In the genomic region with DNA sequence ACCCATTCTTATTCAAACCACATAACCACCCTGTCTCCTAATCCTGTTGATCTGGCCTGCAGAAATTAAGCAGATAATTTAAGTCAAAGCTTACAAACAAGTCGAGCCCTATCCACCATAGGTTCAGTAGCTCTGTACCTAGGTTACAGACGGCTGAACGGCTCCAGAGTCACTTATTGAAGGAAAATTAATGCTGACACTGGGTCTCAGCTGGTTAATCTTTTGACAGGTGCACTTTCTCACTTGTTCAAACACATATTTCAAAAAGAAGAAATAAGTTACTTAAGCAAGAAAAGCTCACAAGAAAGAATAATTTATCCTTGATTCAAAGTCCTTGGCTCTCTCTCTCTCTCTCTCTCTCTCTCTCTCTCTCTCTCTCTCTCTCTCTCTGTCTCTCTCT, we compare ENCODE assay signal across 22 mouse cellular contexts.
A peak's percentile ranks its signal among the peaks of the same experiment; 100 is the strongest.
DNase-seq lines count a peak whose midpoint lies in the region; ATAC-seq and TF ChIP-seq lines count a peak whose summit lies in the region.
"Had no signal": no experiment of that assay in that cellular context is flagged by ENCODE, and none has a peak within 500 bp of the region (broad histone marks: within the 10 kb centered on the region; RNA-seq: fewer than 3 reads in every experiment).

No protein-coding gene starts in this region.

- WGBS in kidney, embryonic 16.5 days = 66% methylated on average over 3 of the region's 3 CpGs
- 42% methylated on average over 3 of the region's 3 CpGs for whole genome bisulfite sequencing in kidney, adult 2 months

- no peak overlapping the region for H3K4me2 ChIP-seq in kidney, embryonic 16.5 days (replicated peaks; ENCODE audit: low read depth, low read length)

- no peaks in the 10 kb centered on the region for H3K27me3 ChIP-seq in kidney, embryonic 16.5 days (ENCODE audit: insufficient read depth, low read length)
- H3K27me3 ChIP-seq in kidney, adult 2 months (replicated peaks; ENCODE audit: control insufficient read depth, insufficient read depth, low read length) = no peaks in the 10 kb centered on the region
- H3K27me3 ChIP-seq: CH12.LX, Patski had no signal

- no peaks in the 10 kb centered on the region for H3K36me3 ChIP-seq in kidney, embryonic 16.5 days (ENCODE audit: insufficient read depth, low read length)
- no peaks in the 10 kb centered on the region for H3K36me3 ChIP-seq in kidney, adult 2 months (ENCODE audit: control insufficient read depth, insufficient read depth, low read length)

- no peaks in the 10 kb centered on the region for H3K4me1 ChIP-seq in kidney, embryonic 16.5 days (ENCODE audit: insufficient read depth, low read length)
- H3K4me1 ChIP-seq in kidney, adult 2 months (ENCODE audit: control insufficient read depth, insufficient read depth, low read length) = peaks cover 6% of the 10 kb centered on the region; the same call in 1 of the 2 replicates

- no peak overlapping the region for H3K9ac ChIP-seq in kidney, embryonic 16.5 days (replicated peaks; ENCODE audit: low read length)

- H3K27ac ChIP-seq in kidney, embryonic 16.5 days (ENCODE audit: low read length) = no peak overlapping the region
- H3K27ac ChIP-seq in kidney, adult 2 months (ENCODE audit: insufficient read depth, low read depth, low read length) = peak overlapping the region; percentile 53

- no peak overlapping the region for H3K4me3 ChIP-seq in kidney, embryonic 16.5 days (ENCODE audit: low read length)
- no peak overlapping the region for H3K4me3 ChIP-seq in kidney, adult 2 months (ENCODE audit: insufficient read depth, low read depth, low read length)

- TF ChIP-seq CTCF in kidney, adult 2 months (conservative IDR thresholded peaks at IDR 0.05; ENCODE audit: insufficient read depth, insufficient read length, low read depth, low read length) = no peak

- ATAC-seq in kidney, embryonic 16.5 days (ENCODE audit: low FRiP score, low TSS enrichment) = no peak
- ATAC-seq: activated CD4-positive, CD25-positive, alpha-beta regulatory T cell, adult 4 months; CD4-positive, CD25-positive, alpha-beta regulatory T cell, adult 4 months; Patski had no signal

- no peaks in the 10 kb centered on the region for H3K9me3 ChIP-seq in kidney, embryonic 16.5 days (ENCODE audit: low read length)
- H3K9me3 ChIP-seq: G1E had no signal

- no peak for TF ChIP-seq POLR2A in kidney, adult 2 months (IDR thresholded peaks at IDR 0.05; ENCODE audit: low read depth, low read length)

- peak; percentile 11 for DNase-seq in kidney, adult 11 months
- peak; percentile 65 for DNase-seq in kidney, adult 2 months
- no peak for DNase-seq in kidney, postnatal 4 days
- DNase-seq in kidney, adult 8-10 months = peak; percentile 17 to 26
- no peak for DNase-seq in kidney, adult 18-20 months
- peak; percentile 70 for DNase-seq in kidney, adult 9 months
- DNase-seq in kidney, postnatal 14 days = no peak
- DNase-seq: adrenal gland, adult 2 months; adrenal gland, adult 8-10 months; adrenal gland, postnatal 10 days; adrenal gland, postnatal 14 days; adrenal gland, postnatal 25 days; adrenal gland, postnatal 36 days; B cell, adult 2 months; cerebellum, adult 11 months; cerebellum, adult 11-12 months had no signal

Comparison
In these comparisons a context has a peak if more than half of its experiments do, and no peak if none do; other contexts are left out.
1. DNase-seq: peak in kidney, adult 11 months (single experiment), kidney, adult 2 months (single experiment), kidney, adult 8-10 months (2 of 2) and kidney, adult 9 months (single experiment); none in kidney, postnatal 4 days (0 of 2), kidney, adult 18-20 months (single experiment) and kidney, postnatal 14 days (single experiment).